Mouse (Mus musculus) forebrain, embryonic 15.5 days (tissue): ENCODE results near the gene Dhrs1. TPM values are rescaled to one million over a fixed set of nuclear protein-coding genes. Genes with fewer than 3 reads are reported as not detected.

Experiments used
- ATAC-seq: fragments of 200-750 bp; cut with Nextera tagmentation; replicated peaks from 2 replicates; pipeline ENCODE4 v1.8.0; 2017; ENCODE audit warnings: mild to moderate bottlenecking, moderate TSS enrichment, moderate library complexity
- H3K27ac ChIP-seq: fragments of 300-500 bp; sonication (generic); replicated peaks from 2 replicates; pipeline ENCODE4 v1.5.1; 2015; ENCODE audit warnings: mild to moderate bottlenecking, inconsistent platforms
- H3K27me3 ChIP-seq: fragments of 300-500 bp; sonication (generic); 2 replicates; pipeline ENCODE4 v1.6.1; 2015; ENCODE audit warnings: inconsistent platforms
- H3K36me3 ChIP-seq: fragments of 300-500 bp; sonication (generic); 2 replicates; pipeline ENCODE4 v1.6.1; 2015; ENCODE audit warnings: mild to moderate bottlenecking, inconsistent platforms
- H3K4me1 ChIP-seq: fragments of 300-500 bp; sonication (generic); 2 replicates; pipeline ENCODE4 v1.6.1; 2015; ENCODE audit warnings: inconsistent platforms
- H3K4me2 ChIP-seq: fragments of 300-500 bp; sonication (generic); replicated peaks from 2 replicates; pipeline ENCODE4 v1.6.1; 2015; ENCODE audit warnings: mild to moderate bottlenecking, inconsistent platforms
- H3K4me3 ChIP-seq: fragments of 300-500 bp; sonication (generic); 2 replicates; pipeline ENCODE4 v1.5.1; 2015; ENCODE audit warnings: mild to moderate bottlenecking, inconsistent platforms
- H3K9ac ChIP-seq: fragments of 300-500 bp; sonication (generic); replicated peaks from 2 replicates; pipeline ENCODE4 v1.6.1; 2015; ENCODE audit warnings: mild to moderate bottlenecking, inconsistent platforms
- H3K9me3 ChIP-seq: fragments of 300-500 bp; sonication (generic); 2 replicates; pipeline ENCODE4 v1.6.1; 2016; ENCODE audit warnings: inconsistent platforms
- WGBS: fragments of 180-500 bp; shearing (Covaris S2); methylation state at CpG from one replicate; pipeline ENCODE4 v1.1.7; 2015; ENCODE audit warnings: mixed read lengths; 5-methylcytosine and 5-hydroxymethylcytosine counted together
- polyA plus RNA-seq: library from polyadenylated mRNA; unstranded; fragments of >200 nt; fragmentation: Nextera tagmentation; extraction: Ambion mirVana; gene quantifications from 2 replicates; pipeline ENCODE4 v1.2.1, GENCODE M21; 2015

The Dhrs1 gene
- polyA plus RNA-seq = 77.1 and 82.7 TPM in 2 replicates

DNA sequence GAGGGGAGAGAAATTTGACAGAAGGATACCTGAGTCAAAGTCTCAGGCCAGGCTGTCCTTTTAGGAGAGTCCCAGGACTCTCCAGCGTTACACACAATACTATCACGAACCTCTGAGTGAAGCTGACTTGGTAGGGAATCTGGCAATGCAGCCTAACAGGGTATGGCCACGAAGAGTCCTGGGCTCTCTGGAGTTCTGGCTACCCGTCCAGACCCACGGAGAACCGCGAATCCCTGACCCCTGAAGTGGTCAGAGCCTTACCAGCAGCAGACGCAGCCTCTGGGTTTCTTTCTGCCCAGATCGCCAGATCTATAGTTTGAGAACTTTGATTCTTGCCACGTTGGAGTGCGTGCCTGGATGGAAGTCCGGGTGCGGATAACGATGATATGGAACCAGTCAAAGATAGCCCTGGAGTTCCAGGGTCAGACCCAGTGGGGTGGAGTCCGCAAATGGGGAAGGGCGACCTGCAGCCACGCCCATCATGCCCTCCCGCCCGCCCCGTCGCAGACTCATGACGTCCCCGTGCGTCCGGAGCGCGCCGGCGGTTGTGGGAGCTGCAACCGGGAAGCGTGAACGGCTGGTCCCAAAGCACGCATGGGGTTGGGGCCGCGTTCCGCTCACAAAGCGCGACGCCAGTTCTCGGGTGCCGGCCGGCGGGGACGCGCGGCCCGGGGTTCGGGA, at the start of gene Dhrs1, which contains the start of gene Nop9:
TSS of gene Dhrs1 (minus strand) at position 511 of the 681 bp plus-strand sequence.
TSS of gene Nop9 (plus strand) at position 514 of the 681 bp plus-strand sequence.
- WGBS = 1% methylated on average over 48 of the region's 48 CpGs
- H3K9ac ChIP-seq = peak within 1 kb of the TSS; percentile 73
- H3K36me3 ChIP-seq = peaks cover 27% of the 10 kb centered on the region
- H3K4me3 ChIP-seq = peak within 1 kb of the TSS; percentile 75
- peak; percentile 85 for ATAC-seq
- no peaks in the 10 kb centered on the region for H3K9me3 ChIP-seq
- H3K27ac ChIP-seq = peak within 1 kb of the TSS; percentile 53; the same call in 1 of the 2 replicates
- no peaks in the 10 kb centered on the region for H3K27me3 ChIP-seq
- peak within 1 kb of the TSS; percentile 96 for H3K4me2 ChIP-seq
- H3K4me1 ChIP-seq = peaks cover 35% of the 10 kb centered on the region

DNA sequence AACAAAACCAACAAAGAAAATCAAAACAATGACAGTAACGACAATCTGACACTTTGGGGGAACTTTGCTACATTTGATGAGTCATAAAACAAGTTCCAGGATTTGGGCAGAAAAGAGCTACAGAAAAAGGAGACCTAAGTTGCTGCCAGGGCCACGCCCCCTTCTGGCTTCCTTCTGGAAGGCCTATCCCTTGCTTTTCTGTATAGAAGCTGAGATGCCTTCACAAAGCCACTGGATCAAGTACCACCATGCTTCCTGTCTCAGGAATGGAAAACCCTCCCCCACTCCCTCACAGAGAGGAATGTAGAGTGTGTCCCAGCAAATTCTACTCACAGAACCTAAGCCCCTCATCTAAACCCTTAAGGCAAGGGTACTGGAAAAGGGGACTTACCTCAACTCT, 48.5 kb upstream of the Dhrs1 start:
- H3K36me3 ChIP-seq = no peaks in the 10 kb centered on the region
- no peak overlapping the region for H3K27ac ChIP-seq
- no peak overlapping the region for H3K4me2 ChIP-seq
- 69% methylated on average over 2 of the region's 2 CpGs for WGBS
- peaks cover 15% of the 10 kb centered on the region; the same call in 1 of the 2 replicates for H3K27me3 ChIP-seq
- ATAC-seq = no peak
- no peak overlapping the region for H3K4me3 ChIP-seq
- H3K9ac ChIP-seq = no peak overlapping the region
- no peaks in the 10 kb centered on the region for H3K4me1 ChIP-seq
- H3K9me3 ChIP-seq = no peaks in the 10 kb centered on the region

DNA sequence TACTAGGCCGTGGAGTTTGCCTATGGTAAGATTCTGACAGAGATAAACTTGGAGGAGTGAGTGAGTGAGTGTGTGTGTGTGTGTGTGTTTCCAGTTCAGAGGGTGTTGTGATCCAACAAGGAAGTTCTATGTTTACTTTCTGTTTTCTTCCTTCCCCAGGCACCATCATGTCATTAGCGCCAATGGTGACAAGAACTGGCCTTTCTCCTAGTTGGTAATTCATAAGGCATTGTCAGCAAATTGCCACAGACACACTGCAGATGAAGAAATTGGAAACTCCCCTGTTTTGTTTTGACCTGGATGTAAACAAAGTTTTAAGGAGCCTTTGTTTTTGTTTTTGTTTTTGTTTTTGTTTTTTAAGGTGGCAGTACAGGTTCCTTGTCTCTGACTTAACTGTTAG, 48.0 kb upstream of the Dhrs1 start:
- Histone ChIP-seq H3K4me3 (no peak overlapping the region), H3K27me3 (peaks cover 19% of the 10 kb centered on the region), H3K9me3 (no peaks in the 10 kb centered on the region), H3K4me2 (no peak overlapping the region), H3K27ac (no peak overlapping the region), H3K4me1 (0 out of 2 replicates have a peak, but pooled peaks cover under 1% of the 10 kb centered on the region), H3K9ac (no peak overlapping the region), H3K36me3 (no peaks in the 10 kb centered on the region)
- 73% methylated on average over 2 of the region's 2 CpGs for WGBS
- no peak for ATAC-seq

DNA sequence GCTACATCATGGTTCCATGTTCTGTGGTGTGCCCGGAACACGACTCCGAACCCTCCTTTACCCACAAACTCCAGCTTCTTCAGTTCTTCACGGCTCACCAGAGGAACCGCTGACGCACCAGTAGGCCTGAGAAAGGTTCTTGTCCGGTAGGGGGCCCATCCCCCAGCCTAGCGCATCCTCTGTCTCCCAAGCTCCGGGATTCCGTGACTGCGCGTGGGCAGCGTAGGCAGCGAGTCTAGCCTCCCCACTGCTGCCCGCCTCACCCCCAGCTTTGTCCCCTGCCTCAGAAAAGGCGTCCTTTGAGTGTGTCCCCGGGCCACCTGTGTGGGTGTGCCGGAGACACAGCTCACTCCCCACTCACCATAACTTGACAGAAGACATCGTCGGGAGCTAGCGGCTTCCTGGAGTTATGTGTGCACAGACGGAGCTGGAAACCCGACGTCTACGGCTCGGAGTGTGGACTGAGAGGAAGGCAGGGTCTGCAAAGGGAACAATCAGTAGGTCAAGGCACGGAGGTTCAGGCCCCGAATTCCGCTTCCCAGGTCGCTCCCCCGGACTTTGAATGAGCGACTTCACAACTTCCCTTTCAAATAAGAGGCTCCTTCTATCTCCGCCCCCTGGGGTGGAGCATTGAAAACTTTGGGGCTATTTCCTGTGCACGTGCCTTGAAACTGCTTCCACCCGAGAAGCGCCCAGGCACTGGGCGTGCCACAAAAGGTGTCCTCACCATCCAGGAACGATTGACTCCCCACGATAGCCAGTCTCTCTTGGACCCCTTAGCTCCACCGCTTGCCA, 43.0 kb upstream of the Dhrs1 start, which contains the start of gene Ripk3:
TSS of gene Ripk3 (minus strand) at position 610 of the 795 bp plus-strand sequence.
- H3K36me3 ChIP-seq = no peaks in the 10 kb centered on the region
- no peak within 1 kb of the TSS for H3K9ac ChIP-seq
- no peaks in the 10 kb centered on the region for H3K9me3 ChIP-seq
- ATAC-seq = no peak
- H3K27me3 ChIP-seq = peaks cover 67% of the 10 kb centered on the region
- peaks cover 11% of the 10 kb centered on the region for H3K4me1 ChIP-seq
- H3K4me2 ChIP-seq = peak within 1 kb of the TSS; percentile 18
- WGBS = 6% methylated on average over 40 of the region's 40 CpGs
- no peak within 1 kb of the TSS for H3K27ac ChIP-seq
- H3K4me3 ChIP-seq = 0 out of 2 replicates have a peak within 1 kb of the TSS, but pooled peaks have one; percentile 6

DNA sequence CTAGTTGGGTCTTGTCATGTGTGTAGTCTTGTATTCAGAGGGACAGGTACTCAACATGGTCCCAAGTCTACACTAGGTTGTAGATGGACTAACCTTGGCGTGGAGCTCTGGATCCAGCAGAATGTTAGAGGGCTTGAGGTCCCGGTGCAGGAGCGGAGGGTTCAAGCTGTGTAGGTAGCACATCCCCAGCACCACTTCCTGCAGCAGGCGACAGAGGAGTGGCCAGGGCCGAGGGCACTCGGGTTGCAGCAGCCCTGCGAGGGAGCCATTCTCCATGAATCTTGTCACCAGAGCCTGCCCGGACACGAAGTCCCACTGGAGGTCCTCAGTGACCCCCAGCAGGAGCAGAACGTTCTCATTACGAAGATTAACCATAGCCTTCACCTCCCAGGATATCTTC, 42.2 kb upstream of the Dhrs1 start:
- WGBS = 40% methylated on average over 11 of the region's 11 CpGs
- no peaks in the 10 kb centered on the region for H3K9me3 ChIP-seq
- H3K9ac ChIP-seq = no peak overlapping the region
- H3K27ac ChIP-seq = no peak overlapping the region
- H3K4me1 ChIP-seq = peaks cover 15% of the 10 kb centered on the region
- H3K36me3 ChIP-seq = no peaks in the 10 kb centered on the region
- H3K4me3 ChIP-seq = no peak overlapping the region
- no peak for ATAC-seq
- no peak overlapping the region for H3K4me2 ChIP-seq
- peaks cover 74% of the 10 kb centered on the region for H3K27me3 ChIP-seq

DNA sequence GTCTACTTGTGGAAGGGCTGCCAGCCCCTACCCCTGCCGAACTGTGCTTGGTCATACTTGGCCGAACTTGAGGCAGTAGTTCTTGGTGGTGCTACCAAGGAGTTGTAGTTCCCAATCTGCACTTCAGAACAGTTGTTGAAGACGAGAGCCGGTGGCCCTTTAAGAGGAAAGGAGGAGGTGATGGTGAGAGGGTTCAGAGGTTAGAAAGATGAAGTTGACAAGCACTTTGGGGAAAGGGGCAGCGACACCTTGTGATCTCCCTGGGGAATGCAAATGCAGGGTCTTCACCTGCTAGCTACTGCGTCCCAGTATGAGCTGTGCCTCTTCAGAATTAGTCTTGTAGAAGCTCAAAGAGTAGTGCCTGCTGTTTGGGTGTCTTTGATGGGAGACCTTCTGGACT, 39.7 kb upstream of the Dhrs1 start:
- Histone ChIP-seq H3K9ac (no peak overlapping the region), H3K9me3 (no peaks in the 10 kb centered on the region), H3K27ac (no peak overlapping the region), H3K4me1 (peaks cover 15% of the 10 kb centered on the region), H3K4me2 (no peak overlapping the region), H3K36me3 (no peaks in the 10 kb centered on the region), H3K4me3 (no peak overlapping the region), H3K27me3 (peaks cover 82% of the 10 kb centered on the region)
- ATAC-seq = no peak
- 26% methylated on average over 6 of the region's 6 CpGs for WGBS

DNA sequence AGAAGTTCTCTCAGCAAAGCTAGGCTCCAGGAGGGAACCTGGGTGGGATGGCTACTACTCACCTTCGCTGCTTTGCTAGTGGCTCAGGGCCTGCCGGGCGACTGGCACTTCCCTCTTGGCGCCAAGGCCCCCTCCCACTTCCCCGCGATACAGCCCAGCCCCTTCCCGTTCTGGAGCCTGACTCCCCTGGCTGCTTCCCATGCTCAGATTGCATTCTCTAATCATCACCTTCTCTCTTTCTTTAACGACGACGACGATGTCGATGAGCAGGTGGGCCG, 38.4 kb upstream of the Dhrs1 start, which contains the start of gene Adcy4:
TSS of gene Adcy4 (minus strand) at position 138 of the 278 bp plus-strand sequence.
- Histone ChIP-seq H3K9me3 (no peaks in the 10 kb centered on the region), H3K27me3 (peaks cover 73% of the 10 kb centered on the region), H3K4me2 (peak within 1 kb of the TSS; percentile 41), H3K27ac (no peak within 1 kb of the TSS; the same call in 1 of the 2 replicates), H3K4me3 (peak within 1 kb of the TSS; percentile 26), H3K36me3 (no peaks in the 10 kb centered on the region), H3K9ac (peak within 1 kb of the TSS; percentile 10; the same call in 1 of the 2 replicates), H3K4me1 (peaks cover 15% of the 10 kb centered on the region)
- WGBS = 3% methylated on average over 13 of the region's 13 CpGs
- no peak for ATAC-seq

DNA sequence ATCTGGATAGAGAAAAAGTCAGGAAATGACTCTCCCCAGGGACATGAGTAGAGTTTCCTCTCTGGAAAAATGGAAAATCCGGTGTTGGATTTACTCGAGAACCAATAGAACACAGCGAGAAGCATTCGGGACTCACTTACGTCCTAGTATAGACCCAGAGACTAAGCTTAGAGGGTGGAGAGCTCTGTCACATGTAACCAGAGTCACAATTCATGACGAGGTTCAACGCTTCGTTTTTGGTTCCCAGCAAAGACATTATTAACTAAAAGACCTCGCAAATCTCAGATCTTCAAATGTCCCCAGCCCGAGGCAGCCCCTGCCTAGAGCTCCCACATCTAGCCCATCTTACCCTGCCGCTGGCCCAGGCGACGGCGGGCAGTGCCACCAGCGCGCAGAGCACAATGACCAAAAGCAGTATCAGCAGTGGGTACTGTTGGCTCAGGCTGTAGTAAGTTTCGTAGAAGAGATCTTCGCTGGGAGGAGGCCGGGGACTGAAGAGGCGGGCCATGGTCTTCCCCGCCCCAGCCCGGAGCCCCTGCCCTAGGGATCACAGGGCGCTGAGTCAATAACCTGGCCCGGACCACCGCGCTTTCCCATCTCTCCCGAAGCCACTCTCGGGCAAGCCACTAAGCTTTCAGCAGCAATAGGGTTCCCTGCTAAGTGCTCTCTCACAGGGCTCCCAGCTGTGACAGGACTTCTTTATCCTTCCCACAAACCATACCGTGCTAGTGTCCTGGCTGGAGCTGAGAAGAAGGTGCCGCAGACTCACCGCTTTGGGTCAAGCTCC, 37.9 kb upstream of the Dhrs1 start:
- Histone ChIP-seq H3K4me1 (peaks cover 14% of the 10 kb centered on the region), H3K27me3 (peaks cover 68% of the 10 kb centered on the region), H3K9ac (peak overlapping the region; percentile 10; the same call in 1 of the 2 replicates), H3K4me3 (peak overlapping the region; percentile 26), H3K4me2 (peak overlapping the region; percentile 41), H3K36me3 (no peaks in the 10 kb centered on the region), H3K9me3 (no peaks in the 10 kb centered on the region), H3K27ac (no peak overlapping the region; the same call in 1 of the 2 replicates)
- no peak for ATAC-seq
- 3% methylated on average over 31 of the region's 31 CpGs for WGBS

DNA sequence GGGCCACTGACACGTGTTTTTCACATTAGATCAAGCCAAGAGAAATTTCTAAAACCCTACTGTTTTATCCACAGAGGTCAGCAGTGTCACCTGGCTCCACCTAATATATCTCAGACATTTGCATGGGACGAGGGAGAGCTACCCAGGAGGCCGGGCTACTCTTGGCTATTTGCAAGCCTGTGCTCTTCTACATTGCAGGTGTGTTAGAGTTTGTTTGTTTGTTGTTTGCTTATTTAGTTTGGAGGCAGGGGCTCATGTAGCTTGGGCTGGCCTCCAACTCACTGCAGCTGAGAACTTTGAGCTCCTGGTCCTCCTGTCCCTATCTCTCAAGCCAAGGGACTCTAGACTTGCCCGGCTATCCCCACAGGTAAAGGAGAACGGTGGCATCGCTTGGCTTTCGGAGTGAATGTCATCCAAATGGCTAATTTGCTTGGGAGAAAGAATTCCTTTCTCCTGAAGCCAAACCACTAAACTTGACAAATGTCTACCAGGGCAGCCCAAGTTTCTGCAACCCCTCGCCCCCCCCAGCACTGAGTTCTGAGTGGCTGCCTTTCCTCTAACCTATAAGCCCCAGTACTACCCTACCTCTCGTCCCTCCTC, 37.0 kb upstream of the Dhrs1 start:
- no peaks in the 10 kb centered on the region for H3K36me3 ChIP-seq
- H3K9me3 ChIP-seq = no peaks in the 10 kb centered on the region
- H3K4me3 ChIP-seq = no peak overlapping the region
- H3K4me2 ChIP-seq = no peak overlapping the region
- H3K9ac ChIP-seq = no peak overlapping the region
- no peak for ATAC-seq
- peaks cover 59% of the 10 kb centered on the region for H3K27me3 ChIP-seq
- H3K27ac ChIP-seq = no peak overlapping the region
- WGBS = 52% methylated on average over 9 of the region's 9 CpGs
- peaks cover 12% of the 10 kb centered on the region for H3K4me1 ChIP-seq

DNA sequence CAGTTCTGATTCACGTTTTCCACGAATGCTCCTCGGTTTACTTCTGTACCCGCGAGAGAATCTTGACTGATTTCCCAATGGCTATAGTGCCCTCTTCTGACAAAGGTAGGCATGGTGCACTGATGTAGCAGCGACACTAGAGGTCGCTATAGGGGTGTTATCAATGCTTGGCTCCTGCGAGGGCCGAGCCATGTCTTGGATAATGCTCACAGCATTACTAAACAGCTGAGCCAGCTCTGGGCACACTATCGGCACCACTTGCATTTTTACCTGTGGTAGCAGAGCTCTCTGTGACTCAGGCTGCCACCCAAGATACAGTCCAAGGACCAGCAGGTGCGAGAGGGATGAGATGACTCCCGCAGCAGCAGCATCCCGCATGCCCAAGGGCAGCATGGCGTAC, 35.8 kb upstream of the Dhrs1 start:
- peaks cover 48% of the 10 kb centered on the region for H3K27me3 ChIP-seq
- H3K4me1 ChIP-seq = peaks cover 12% of the 10 kb centered on the region
- no peaks in the 10 kb centered on the region for H3K36me3 ChIP-seq
- peak overlapping the region; percentile 28 for H3K4me2 ChIP-seq
- no peak overlapping the region for H3K27ac ChIP-seq
- H3K9ac ChIP-seq = no peak overlapping the region
- no peaks in the 10 kb centered on the region for H3K9me3 ChIP-seq
- 0 out of 2 replicates have a peak overlapping the region, but pooled peaks have one; percentile 9 for H3K4me3 ChIP-seq
- 15% methylated on average over 14 of the region's 14 CpGs for WGBS
- peak; percentile 70 for ATAC-seq

DNA sequence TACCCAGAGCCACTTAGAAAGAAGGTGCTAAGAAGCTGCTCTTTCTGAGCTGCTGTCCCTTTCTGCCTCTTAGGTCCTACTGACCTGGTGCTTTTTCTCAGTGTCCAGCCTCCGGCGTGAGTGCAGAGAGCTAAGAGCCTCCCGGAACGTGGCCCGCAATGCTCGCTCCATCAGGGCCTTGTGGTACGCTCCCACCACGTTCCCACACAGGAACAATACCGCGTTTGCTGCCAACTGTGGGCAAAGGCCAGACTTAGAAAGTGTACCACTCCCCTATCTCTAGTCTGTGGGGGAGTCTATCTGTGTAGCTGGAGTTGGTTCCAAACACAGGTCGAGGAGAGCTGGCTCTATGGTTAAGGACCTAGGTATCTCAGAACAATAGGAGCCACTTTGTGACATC, 35.2 kb upstream of the Dhrs1 start:
- Histone ChIP-seq H3K27me3 (peaks cover 43% of the 10 kb centered on the region), H3K9ac (no peak overlapping the region), H3K4me2 (no peak overlapping the region), H3K4me1 (peaks cover 12% of the 10 kb centered on the region), H3K9me3 (no peaks in the 10 kb centered on the region), H3K4me3 (no peak overlapping the region), H3K36me3 (no peaks in the 10 kb centered on the region), H3K27ac (no peak overlapping the region)
- 82% methylated on average over 11 of the region's 11 CpGs for WGBS
- ATAC-seq = no peak
